Mouse (Mus musculus) stomach, postnatal 0 days (tissue): ENCODE data around the gene Ccl28. TPM values are rescaled to one million over a fixed set of nuclear protein-coding genes. Genes with fewer than 3 reads are reported as not detected.
"Not testable (repeated sequence)": the region's sequence is repeated elsewhere in the genome, so short reads cannot be mapped to it uniquely, and the experiment has no call there.

ENCODE experiments used
- ATAC-seq: fragments of 200-750 bp; cut with Nextera tagmentation; 2 replicates; pipeline ENCODE4 v1.8.0; 2017; ENCODE audit not compliant: low FRiP score, low TSS enrichment
- DNase-seq: peaks from one replicate; pipeline ENCODE4 v3.0.0-alpha.2; 2016; ENCODE audit warnings: low spot score
- H3K27ac ChIP-seq: fragments of 300-500 bp; sonication (generic); replicated peaks from 2 replicates; pipeline ENCODE4 v1.5.1; 2014; ENCODE audit warnings: mild to moderate bottlenecking, control low read depth
- H3K27me3 ChIP-seq: fragments of 300-500 bp; sonication (generic); 2 replicates; pipeline ENCODE4 v1.6.1; 2014; ENCODE audit warnings: low read length; ENCODE audit not compliant: control insufficient read depth, insufficient read depth
- H3K36me3 ChIP-seq: fragments of 300-500 bp; sonication (generic); 2 replicates; pipeline ENCODE4 v1.6.1; 2014; ENCODE audit warnings: low read length, mixed read lengths; ENCODE audit not compliant: control insufficient read depth, insufficient read depth
- H3K4me1 ChIP-seq: fragments of 300-500 bp; sonication (generic); replicated peaks from 2 replicates; pipeline ENCODE4 v1.6.1; 2014; ENCODE audit warnings: antibody characterized with exemption; ENCODE audit not compliant: control insufficient read depth, insufficient read depth
- H3K4me2 ChIP-seq: fragments of 300-500 bp; sonication (generic); replicated peaks from 2 replicates; pipeline ENCODE4 v1.6.1; 2014; ENCODE audit warnings: low read depth, mild to moderate bottlenecking, control low read depth, moderate library complexity
- H3K4me3 ChIP-seq: fragments of 300-500 bp; sonication (generic); 2 replicates; pipeline ENCODE4 v1.5.1; 2014; ENCODE audit warnings: low read depth, low read length, control low read depth
- H3K9ac ChIP-seq: fragments of 300-500 bp; sonication (generic); 2 replicates; pipeline ENCODE4 v1.6.1; 2014; ENCODE audit warnings: mild to moderate bottlenecking, low read length, control low read depth, mixed read lengths
- H3K9me3 ChIP-seq: fragments of 300-500 bp; sonication (generic); 2 replicates; pipeline ENCODE4 v1.6.1; 2016; ENCODE audit warnings: low read length; ENCODE audit not compliant: control insufficient read depth
- CTCF ChIP-seq: IDR thresholded peaks from 2 replicates; pipeline ENCODE4 v1.5.1; 2016; ENCODE audit warnings: antibody characterized with exemption, low read depth, mild to moderate bottlenecking, moderate library complexity
- EP300 ChIP-seq: optimal IDR thresholded peaks from 2 replicates; pipeline ENCODE3; 2016; ENCODE audit warnings: antibody characterized with exemption
- WGBS: fragments of 180-500 bp; shearing (Covaris S2); extraction: QIAGEN DNeasy Blood & Tissue Kit; methylation state at CpG from one replicate; pipeline ENCODE4 v1.1.7; 2014; 5-methylcytosine and 5-hydroxymethylcytosine counted together
- polyA plus RNA-seq: library from polyadenylated mRNA; unstranded; fragments of >200 nt; fragmentation: Nextera tagmentation; extraction: Ambion mirVana; gene quantifications from 2 replicates; pipeline ENCODE4 v1.2.1, GENCODE M21; 2015

The Ccl28 gene
- 0.10 and 0.31 TPM in 2 replicates for polyA plus RNA-seq

- peak; percentile 73; the same call in 1 of the 2 replicates for ATAC-seq
Observed at GRCm38 (mm10) chr13:119623634-119624033, at the start of gene Ccl28. Gene Ccl28 (plus strand): TSS chr13:119623819.

GRCm38 (mm10) chr13:119596321-119597211 is 27.1 kb upstream of the Ccl28 start:
- H3K27ac ChIP-seq, H3K27me3 ChIP-seq, H3K4me1 ChIP-seq, H3K9ac ChIP-seq, H3K4me2 ChIP-seq, H3K36me3 ChIP-seq, H3K9me3 ChIP-seq, H3K4me3 ChIP-seq: not testable (repeated sequence)
- DNase-seq, result peak; percentile 73
- peak; percentile 89 for ATAC-seq
- 67% methylated on average over 13 of the region's 16 CpGs for WGBS

More at GRCm38 (mm10) chr13:119623634-119624033, at the start of gene Ccl28:
- H3K36me3 ChIP-seq, result no peaks in the 10 kb centered on the region
- no peak within 1 kb of the TSS for H3K4me2 ChIP-seq
- no peaks in the 10 kb centered on the region; the same call in 1 of the 2 replicates for H3K27me3 ChIP-seq
- WGBS, result 66% methylated on average over 6 of the region's 6 CpGs
- no peak for DNase-seq
- H3K4me1 ChIP-seq, result no peaks in the 10 kb centered on the region
- TF ChIP-seq EP300 (no peak), CTCF (no peak)
- no peaks in the 10 kb centered on the region for H3K9me3 ChIP-seq
- no peak within 1 kb of the TSS for H3K4me3 ChIP-seq
- H3K27ac ChIP-seq, result no peak within 1 kb of the TSS
- no peak within 1 kb of the TSS for H3K9ac ChIP-seq

- not testable (repeated sequence) for H3K27me3 ChIP-seq, H3K4me1 ChIP-seq, H3K4me3 ChIP-seq, H3K9me3 ChIP-seq, H3K9ac ChIP-seq, H3K4me2 ChIP-seq, H3K36me3 ChIP-seq, H3K27ac ChIP-seq, ATAC-seq
- DNase-seq, result peak; percentile 44
Observed at GRCm38 (mm10) chr13:119598466-119598865, 25.2 kb upstream of the Ccl28 start.

GRCm38 (mm10) chr13:119599066-119599465 is 24.6 kb upstream of the Ccl28 start:
- WGBS, result 57% methylated on average over 3 of the region's 12 CpGs
- not testable (repeated sequence) for DNase-seq, H3K36me3 ChIP-seq, H3K4me1 ChIP-seq, H3K9me3 ChIP-seq, H3K4me2 ChIP-seq, ATAC-seq, H3K9ac ChIP-seq, H3K27me3 ChIP-seq, H3K4me3 ChIP-seq, H3K27ac ChIP-seq

GRCm38 (mm10) chr13:119599498-119599897 is 24.1 kb upstream of the Ccl28 start:
- not testable (repeated sequence) for H3K9me3 ChIP-seq, H3K27me3 ChIP-seq, ATAC-seq, H3K9ac ChIP-seq, H3K4me2 ChIP-seq, H3K4me1 ChIP-seq, H3K36me3 ChIP-seq, H3K4me3 ChIP-seq, DNase-seq, H3K27ac ChIP-seq
- 63% methylated on average over 2 of the region's 2 CpGs for WGBS

GRCm38 (mm10) chr13:119600166-119600565 is 23.5 kb upstream of the Ccl28 start:
- not testable (repeated sequence) for ATAC-seq, H3K9ac ChIP-seq

GRCm38 (mm10) chr13:119602688-119603331 is 20.8 kb upstream of the Ccl28 start:
- H3K27ac ChIP-seq, H3K4me2 ChIP-seq, ATAC-seq, H3K4me1 ChIP-seq, H3K36me3 ChIP-seq, H3K4me3 ChIP-seq, H3K9me3 ChIP-seq, H3K9ac ChIP-seq, H3K27me3 ChIP-seq: not testable (repeated sequence)
- 37% methylated on average over 12 of the region's 13 CpGs for WGBS
- DNase-seq, result peak; percentile 45

More at GRCm38 (mm10) chr13:119600166-119600565, 23.5 kb upstream of the Ccl28 start:
- H3K4me3 ChIP-seq, H3K36me3 ChIP-seq, H3K4me1 ChIP-seq, H3K27ac ChIP-seq, H3K27me3 ChIP-seq, H3K9me3 ChIP-seq, H3K4me2 ChIP-seq: not testable (repeated sequence)
- peak; percentile 87 for DNase-seq

GRCm38 (mm10) chr13:119603890-119604289 is 19.7 kb upstream of the Ccl28 start:
- not testable (repeated sequence) for H3K27ac ChIP-seq, H3K4me2 ChIP-seq, H3K36me3 ChIP-seq, H3K4me1 ChIP-seq, H3K4me3 ChIP-seq, H3K27me3 ChIP-seq, H3K9ac ChIP-seq, H3K9me3 ChIP-seq
- 94% methylated on average over 6 of the region's 8 CpGs for whole genome bisulfite sequencing
- DNase-seq (peak; percentile 37), ATAC-seq (peak; percentile 32; the same call in 1 of the 2 replicates)
